Mouse (Mus musculus) ovary, postnatal 14 days (tissue): ENCODE measurements around the gene Fastkd1.
"Not testable (repeated sequence)": the region's sequence is repeated elsewhere in the genome, so short reads cannot be mapped to it uniquely, and the experiment has no call there.

ENCODE experiments used
- DNase-seq: peaks from one replicate; pipeline ENCODE4 v3.0.0; 2022; ENCODE audit warnings: low spot score

The Fastkd1 gene

DNA sequence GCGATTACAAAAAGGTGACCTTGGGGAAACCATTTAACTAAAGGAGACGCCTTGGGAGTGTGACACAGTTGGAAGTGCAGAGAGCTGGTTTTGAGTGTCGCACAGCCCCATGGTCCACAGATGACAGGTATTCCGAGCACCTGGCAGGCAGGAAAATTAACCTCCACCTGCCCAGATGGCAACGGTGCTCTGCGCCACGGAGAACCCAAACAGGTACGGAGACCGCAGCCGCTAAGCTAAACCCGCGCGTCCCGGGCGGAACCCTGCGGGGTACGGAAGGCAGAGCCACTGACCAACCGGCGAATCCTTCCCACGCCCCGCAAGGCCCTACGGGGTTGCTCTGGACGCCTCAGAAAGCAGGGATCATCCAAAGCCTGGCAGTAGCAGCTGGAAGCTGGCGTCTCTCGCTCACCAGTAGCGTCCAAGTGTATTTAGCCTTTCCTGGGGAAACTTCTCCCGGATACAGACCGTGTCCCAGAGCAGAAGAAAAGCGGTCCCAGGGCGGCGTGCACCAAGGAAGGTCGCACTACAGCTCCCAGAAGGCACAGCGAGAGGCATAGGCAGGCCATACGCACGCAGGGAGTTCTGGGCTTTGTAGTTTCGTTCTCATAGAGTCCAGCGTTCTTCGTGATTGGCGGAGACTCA, at the start of gene Fastkd1:
TSS of gene Fastkd1 (minus strand) at position 536 of the 645 bp plus-strand sequence.
- DNase-seq = peak; percentile 61

GRCm38 (mm10) chr2:69760980-69761379, 47.7 kb upstream of the Fastkd1 start:
- DNase-seq = no peak

DNA sequence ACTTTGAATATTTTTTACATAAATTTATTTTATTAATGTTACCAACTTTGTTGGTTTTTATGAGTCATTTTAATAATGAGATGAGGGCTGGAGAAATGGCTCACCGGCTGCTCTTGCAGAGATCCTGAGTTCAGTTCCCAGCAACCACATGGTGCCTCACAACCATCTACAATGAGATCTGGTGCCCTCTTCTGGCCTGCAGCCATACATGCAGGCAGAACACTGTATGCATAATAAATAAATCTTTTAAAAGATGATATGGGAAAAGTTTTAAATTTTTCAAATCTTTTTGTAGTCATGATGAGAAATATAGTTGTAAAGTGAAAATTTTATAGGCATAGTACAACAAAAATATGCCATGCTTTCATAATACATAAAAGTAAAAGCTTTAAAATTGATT, 31.8 kb upstream of the Fastkd1 start:
- DNase-seq = no peak

GRCm38 (mm10) chr2:69723519-69723825, 10.2 kb upstream of the Fastkd1 start:
- DNase-seq = no peak

GRCm38 (mm10) chr2:69722650-69723518, 9.6 kb upstream of the Fastkd1 start:
- peak; percentile 90 for DNase-seq

GRCm38 (mm10) chr2:69722273-69722649, 8.9 kb upstream of the Fastkd1 start, which contains the start of gene Ppig:
Gene Ppig, plus strand, starts transcription at chr2:69722545.
- no peak for DNase-seq

DNA sequence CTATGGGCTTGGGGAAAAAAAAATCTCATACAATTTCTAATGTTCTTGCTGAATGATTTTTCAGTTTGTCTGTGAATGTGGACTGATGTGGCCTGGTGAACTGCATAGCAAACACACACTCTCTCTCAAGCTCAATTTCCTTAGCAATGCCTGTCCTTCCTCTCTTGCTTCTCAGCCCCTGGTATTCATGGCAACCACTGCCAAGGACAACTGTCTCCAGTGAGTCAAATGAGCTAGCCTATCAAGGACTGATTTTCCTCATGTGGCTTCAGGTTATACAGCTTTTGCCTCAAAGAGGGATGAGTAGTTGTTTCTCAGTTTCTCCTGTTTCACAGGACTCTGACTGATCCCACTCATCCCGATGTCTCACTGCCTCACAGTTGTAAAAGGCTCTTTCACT, 5.8 kb upstream of the Fastkd1 start:
- no peak for DNase-seq

- no peak for DNase-seq
Observed at GRCm38 (mm10) chr2:69716483-69716882, 3.2 kb upstream of the Fastkd1 start.

GRCm38 (mm10) chr2:69714126-69714525, 810 bp upstream of the Fastkd1 start:
- no peak for DNase-seq

GRCm38 (mm10) chr2:69713626-69714014, 304 bp upstream of the Fastkd1 start:
- no peak for DNase-seq

- no peak for DNase-seq
Observed at GRCm38 (mm10) chr2:69712171-69712570, 1.1 kb downstream of the Fastkd1 start.

GRCm38 (mm10) chr2:69700446-69700845, 12.9 kb downstream of the Fastkd1 start:
- no peak for DNase-seq

GRCm38 (mm10) chr2:69693501-69693900, 19.8 kb downstream of the Fastkd1 start:
- DNase-seq = no peak

DNA sequence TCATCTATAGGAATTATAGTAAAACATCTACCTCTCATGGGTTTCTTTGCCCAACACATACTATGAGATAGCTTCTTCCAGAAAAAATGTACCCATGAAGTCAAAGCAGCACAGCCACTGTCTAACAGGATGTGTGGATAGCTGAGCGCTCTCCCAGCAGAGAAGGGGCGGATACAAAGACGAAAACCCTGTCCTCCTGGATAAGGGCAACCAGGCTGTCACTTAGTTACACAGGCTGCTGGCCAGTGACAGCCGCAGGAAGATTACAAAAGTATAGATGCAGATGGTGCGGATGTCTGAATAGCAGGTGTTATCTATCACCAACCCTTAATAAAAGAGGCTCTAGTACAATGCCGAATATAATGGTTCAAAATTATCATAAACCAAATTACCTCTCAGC, 22.5 kb downstream of the Fastkd1 start:
- DNase-seq = no peak

GRCm38 (mm10) chr2:69690214-69690613, 23.1 kb downstream of the Fastkd1 start:
- no peak for DNase-seq

DNA sequence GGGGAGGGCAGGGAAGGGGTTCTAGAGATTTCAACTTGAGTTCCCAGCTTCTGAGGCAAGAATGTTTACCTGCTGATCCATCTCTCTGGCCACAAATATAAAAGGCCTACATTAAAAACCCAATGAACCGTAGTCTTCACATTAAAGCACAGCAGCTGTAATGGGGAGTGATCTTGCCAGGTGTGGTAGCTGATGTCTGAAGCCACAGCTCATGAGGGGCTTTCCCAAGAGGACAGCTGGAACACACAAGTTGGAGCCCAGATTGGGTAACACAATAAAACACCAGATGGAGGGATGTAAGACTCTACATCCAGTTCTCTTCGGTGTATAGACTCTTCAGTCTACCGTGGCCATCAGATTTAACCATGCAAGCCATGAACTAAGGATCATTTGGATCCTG, 28.8 kb downstream of the Fastkd1 start:
- DNase-seq = no peak

DNA sequence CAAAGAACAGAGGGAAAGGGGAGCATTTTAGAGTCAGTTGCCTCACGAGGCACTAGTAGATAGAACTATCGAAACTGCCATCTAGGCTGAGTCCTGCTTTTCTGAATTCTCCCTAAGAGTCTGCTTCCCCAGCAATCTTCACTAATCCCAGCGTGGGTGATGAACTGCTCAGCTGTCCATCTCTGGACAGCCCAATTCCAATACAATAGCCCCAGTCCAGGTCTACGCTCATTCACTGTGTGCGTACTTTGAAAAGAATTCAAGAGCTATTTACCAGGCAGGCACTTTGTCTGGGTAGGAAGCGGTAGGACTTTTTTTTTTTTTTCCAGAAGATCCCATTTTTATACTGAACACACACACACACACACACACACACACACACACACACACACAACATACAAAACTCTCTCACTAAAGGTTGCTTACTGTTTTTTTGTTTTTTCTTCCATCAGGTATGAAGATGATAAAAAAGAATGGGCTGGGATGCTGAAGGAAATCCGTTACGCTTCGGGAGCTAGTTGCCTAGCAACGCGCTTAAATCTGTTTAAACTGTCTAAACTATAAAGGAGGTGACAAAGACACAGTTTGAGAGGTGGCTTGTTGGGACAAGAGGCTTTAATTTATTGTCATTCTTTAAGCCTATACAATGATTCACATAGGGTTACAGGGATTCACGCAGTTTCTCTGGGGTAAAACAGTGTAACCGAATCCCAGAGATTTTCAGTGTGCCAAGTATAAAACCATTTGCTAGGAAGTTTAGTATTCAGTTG, 30.1 kb downstream of the Fastkd1 start:
- no peak for DNase-seq

- DNase-seq = no peak
Observed at GRCm38 (mm10) chr2:69681931-69682330, 31.4 kb downstream of the Fastkd1 start.

DNA sequence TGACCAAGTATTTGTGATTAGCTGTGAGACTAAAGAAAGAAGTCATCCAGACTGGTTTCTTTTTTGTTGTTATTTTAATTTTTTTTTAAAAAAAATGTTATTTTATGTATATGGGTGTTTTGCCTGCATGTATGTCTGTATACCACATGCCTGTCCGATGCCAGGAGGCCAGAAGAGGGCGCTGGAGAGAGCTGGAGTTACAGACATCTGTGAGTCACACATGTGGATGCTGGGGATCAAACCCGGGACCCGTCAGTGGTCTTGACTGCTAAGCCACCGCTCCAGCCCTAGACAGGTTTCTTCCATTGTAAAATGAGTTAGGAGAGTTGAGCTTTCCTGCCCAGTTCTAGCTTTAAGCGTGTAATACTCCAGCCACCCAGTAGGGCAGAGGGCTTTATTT, 33.3 kb downstream of the Fastkd1 start:
- DNase-seq = no peak

DNA sequence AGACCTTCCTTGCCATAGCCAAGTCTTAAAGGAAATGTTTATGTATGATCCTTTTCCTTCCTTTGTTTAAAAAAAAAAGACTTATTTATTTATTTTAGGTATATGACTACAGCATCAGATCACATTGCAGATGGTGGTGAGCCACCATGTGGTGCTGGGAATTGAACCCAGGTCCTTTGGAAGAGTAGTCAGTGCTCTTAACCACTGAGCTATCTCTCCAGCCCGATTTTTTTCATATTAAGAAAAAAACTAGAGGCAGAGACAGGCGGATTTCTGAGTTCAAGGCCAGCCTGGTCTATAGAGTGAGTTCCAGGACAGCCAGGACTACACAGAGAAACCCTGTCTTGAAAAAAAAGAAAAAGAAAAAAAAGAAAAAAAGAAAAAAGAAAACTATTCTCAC, 36.1 kb downstream of the Fastkd1 start:
- DNase-seq = not testable (repeated sequence)

- no peak for DNase-seq
Observed at GRCm38 (mm10) chr2:69676713-69677112, 36.6 kb downstream of the Fastkd1 start.

GRCm38 (mm10) chr2:69675266-69675665, 38.0 kb downstream of the Fastkd1 start:
- DNase-seq = no peak

- no peak for DNase-seq
Observed at GRCm38 (mm10) chr2:69673723-69674122, 39.6 kb downstream of the Fastkd1 start.
